10 mouse cellular contexts compared by ENCODE assay signal in the genomic region with DNA sequence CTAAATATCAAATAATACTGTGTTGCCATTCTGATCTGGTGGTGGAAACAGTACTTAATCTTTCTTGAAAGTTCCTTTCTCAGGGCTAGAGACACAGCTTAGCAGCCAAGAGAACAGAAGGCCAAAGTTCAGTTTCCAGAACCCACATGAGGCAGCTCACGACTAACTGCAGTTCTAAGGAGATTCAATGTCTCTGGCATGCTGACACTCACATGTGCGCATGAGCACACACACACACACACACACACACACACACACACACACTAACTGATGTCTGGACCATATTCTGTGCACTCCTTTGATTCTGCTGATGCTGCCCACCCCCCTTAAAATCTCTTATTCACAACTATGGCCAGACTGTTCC. TPM values are rescaled to one million over a fixed set of nuclear protein-coding genes. Genes with fewer than 3 reads are reported as not detected.
DNase-seq lines count a peak whose midpoint lies in the region; ATAC-seq and TF ChIP-seq lines count a peak whose summit lies in the region.
"Had no signal": no experiment of that assay in that cellular context is flagged by ENCODE, and none has a peak within 500 bp of the region (broad histone marks: within the 10 kb centered on the region; RNA-seq: fewer than 3 reads in every experiment).

No protein-coding gene starts in this region.

- TF ChIP-seq POLR2A in heart, adult 2 months (IDR thresholded peaks at IDR 0.05; ENCODE audit: insufficient read depth, low read depth, low read length) = no peak
- TF ChIP-seq POLR2A in spleen, adult 2 months (IDR thresholded peaks at IDR 0.05; ENCODE audit: low read depth, low read length) = no peak
- TF ChIP-seq POLR2A in thymus, adult 2 months (IDR thresholded peaks at IDR 0.05; ENCODE audit: control insufficient read depth, extremely low read depth, insufficient read depth, low read length, poor library complexity) = no peak

- no peaks in the 10 kb centered on the region for H3K9me3 ChIP-seq in heart, embryonic 12.5 days (replicated peaks)
- H3K9me3 ChIP-seq in kidney, postnatal 0 days (replicated peaks; ENCODE audit: low read length) = no peaks in the 10 kb centered on the region
- H3K9me3 ChIP-seq: embryonic facial prominence, embryonic 13.5 days had no signal

- H3K4me1 ChIP-seq in heart, embryonic 12.5 days (replicated peaks) = peaks cover 27% of the 10 kb centered on the region
- peaks cover 9% of the 10 kb centered on the region for H3K4me1 ChIP-seq in heart, adult 2 months (ENCODE audit: control insufficient read depth, insufficient read depth, low read length)
- H3K4me1 ChIP-seq in spleen, adult 2 months (ENCODE audit: control insufficient read depth, insufficient read depth, insufficient read length) = no peaks in the 10 kb centered on the region
- no peaks in the 10 kb centered on the region; the same call in 1 of the 2 replicates for H3K4me1 ChIP-seq in kidney, postnatal 0 days (replicated peaks; ENCODE audit: insufficient read depth, low read length)
- no peaks in the 10 kb centered on the region for H3K4me1 ChIP-seq in thymus, adult 2 months (replicated peaks; ENCODE audit: control insufficient read depth, insufficient read depth, low read length)

- H3K4me3 ChIP-seq in heart, embryonic 12.5 days = no peak overlapping the region
- no peak overlapping the region for H3K4me3 ChIP-seq in heart, adult 2 months
- peak overlapping the region; percentile 5; the same call in 1 of the 2 replicates for H3K4me3 ChIP-seq in spleen, adult 2 months (ENCODE audit: extremely low read depth, insufficient read depth, insufficient read length)
- H3K4me3 ChIP-seq in kidney, postnatal 0 days (replicated peaks; ENCODE audit: low read depth, low read length) = no peak overlapping the region
- no peak overlapping the region for H3K4me3 ChIP-seq in thymus, adult 2 months (ENCODE audit: control insufficient read depth, insufficient read depth, low read length)
- H3K4me3 ChIP-seq: embryonic facial prominence, embryonic 13.5 days had no signal

- intact Hi-C loops in heart, adult 2 months (cut with DNase I) = no loop called here

- no peaks in the 10 kb centered on the region for H3K36me3 ChIP-seq in heart, embryonic 12.5 days
- H3K36me3 ChIP-seq in heart, adult 2 months (ENCODE audit: control insufficient read depth, insufficient read depth, low read length) = no peaks in the 10 kb centered on the region
- no peaks in the 10 kb centered on the region for H3K36me3 ChIP-seq in spleen, adult 2 months (ENCODE audit: control insufficient read depth, insufficient read depth, low read length)
- H3K36me3 ChIP-seq in kidney, postnatal 0 days (ENCODE audit: insufficient read depth, low read length) = no peaks in the 10 kb centered on the region
- H3K36me3 ChIP-seq in thymus, adult 2 months (ENCODE audit: control insufficient read depth, insufficient read depth, low read length) = no peaks in the 10 kb centered on the region
- H3K36me3 ChIP-seq: embryonic facial prominence, embryonic 13.5 days had no signal

- WGBS in heart, embryonic 12.5 days = 74% methylated on average over 2 of the region's 2 CpGs
- WGBS in heart, adult 2 months = 35% methylated on average over 2 of the region's 2 CpGs
- 64% methylated on average over 2 of the region's 2 CpGs for WGBS in spleen, adult 2 months
- 63% methylated on average over 2 of the region's 2 CpGs for WGBS in kidney, postnatal 0 days
- 81% methylated on average over 2 of the region's 2 CpGs for WGBS in thymus, adult 2 months

- no peaks in the 10 kb centered on the region for H3K27me3 ChIP-seq in heart, embryonic 12.5 days (replicated peaks)
- H3K27me3 ChIP-seq in heart, adult 2 months (ENCODE audit: control insufficient read depth, insufficient read depth, low read length) = no peaks in the 10 kb centered on the region
- H3K27me3 ChIP-seq in spleen, adult 2 months (ENCODE audit: control insufficient read depth, insufficient read depth, low read length) = no peaks in the 10 kb centered on the region
- no peaks in the 10 kb centered on the region for H3K27me3 ChIP-seq in kidney, postnatal 0 days (ENCODE audit: insufficient read depth, low read length)
- H3K27me3 ChIP-seq in thymus, adult 2 months (ENCODE audit: control insufficient read depth, insufficient read depth, low read length) = no peaks in the 10 kb centered on the region
- H3K27me3 ChIP-seq: embryonic facial prominence, embryonic 13.5 days had no signal

- H3K79me2 ChIP-seq in heart, adult 2 months (replicated peaks; ENCODE audit: control insufficient read depth, insufficient read depth, low read length) = no peaks in the 10 kb centered on the region

- H3K27ac ChIP-seq in heart, embryonic 12.5 days (ENCODE audit: poor library complexity, severe bottlenecking) = peak overlapping the region; percentile 71
- no peak overlapping the region for H3K27ac ChIP-seq in heart, adult 2 months
- H3K27ac ChIP-seq in spleen, adult 2 months (ENCODE audit: insufficient read depth, low read length) = peak overlapping the region; percentile 38; the same call in 1 of the 2 replicates
- peak overlapping the region; percentile 48; the same call in 1 of the 2 replicates for H3K27ac ChIP-seq in kidney, postnatal 0 days
- no peak overlapping the region for H3K27ac ChIP-seq in thymus, adult 2 months (ENCODE audit: control insufficient read depth, insufficient read depth, low read length)

- ATAC-seq in heart, embryonic 12.5 days (ENCODE audit: insufficient number of reproducible peaks, low FRiP score) = no peak
- ATAC-seq in kidney, postnatal 0 days (replicated peaks; ENCODE audit: low FRiP score, low read depth) = no peak
- ATAC-seq in inflammation-experienced regulatory T-cells, adult 6 months = no peak

- no peak for TF ChIP-seq EP300 in heart, adult 2 months (IDR thresholded peaks at IDR 0.05; ENCODE audit: insufficient read depth, low read depth, low read length)

- no peak for DNase-seq in heart, adult 2 months
- DNase-seq in spleen, adult 2 months (ENCODE audit: low read depth in 1 of 2, low spot score in 2 of 2) = no peak
- DNase-seq in spleen, postnatal 36 days (ENCODE audit: low spot score in 2 of 2) = no peak
- DNase-seq in kidney, postnatal 0 days (ENCODE audit: low spot score) = peak; percentile 59
- peak; percentile 12 for DNase-seq in yolk sac, embryonic 10.5 days (ENCODE audit: low spot score)
- DNase-seq in thymus, adult 2 months = no peak

- TF ChIP-seq CTCF in heart, adult 2 months (IDR thresholded peaks at IDR 0.05) = no peak
- TF ChIP-seq CTCF in spleen, adult 2 months (IDR thresholded peaks at IDR 0.05; ENCODE audit: extremely low read depth, insufficient read depth, insufficient read length, insufficient replicate concordance) = no peak
- no peak for TF ChIP-seq CTCF in kidney, postnatal 0 days (IDR thresholded peaks at IDR 0.05; ENCODE audit: low read depth)
- no peak for TF ChIP-seq CTCF in thymus, adult 2 months (IDR thresholded peaks at IDR 0.05; ENCODE audit: borderline replicate concordance, control insufficient read depth, extremely low read depth, insufficient read depth, low read length, poor library complexity)

- H3K4me2 ChIP-seq in heart, embryonic 12.5 days = peak overlapping the region; percentile 40
- H3K4me2 ChIP-seq in kidney, postnatal 0 days (ENCODE audit: low read length) = peak overlapping the region; percentile 6; the same call in 1 of the 2 replicates
- H3K4me2 ChIP-seq: embryonic facial prominence, embryonic 13.5 days; lung, embryonic 14.5 days had no signal

- no peak overlapping the region for H3K9ac ChIP-seq in heart, embryonic 12.5 days
- no peak overlapping the region for H3K9ac ChIP-seq in heart, adult 2 months (ENCODE audit: low read depth, low read length)
- H3K9ac ChIP-seq in kidney, postnatal 0 days (ENCODE audit: low read depth, low read length) = no peak overlapping the region
- H3K9ac ChIP-seq: embryonic facial prominence, embryonic 13.5 days; lung, embryonic 14.5 days had no signal

RNA-seq across cellular contexts. Expression of gene Usp24, which starts 34.9 kb away (rescaled TPM):
- 10.4 and 10.6 TPM in 2 replicates for polyA plus RNA-seq in heart, embryonic 12.5 days (2016; fragmentation: Nextera tagmentation; extraction: Ambion mirVana)
- 10 to 100 TPM; 44.5 to 51.1 TPM for total RNA-seq in heart, adult 2 months (2021)
- polyA plus RNA-seq in heart, adult 2 months (2012; rRNA removed) = 11.6 and 19.0 TPM in 2 replicates
- 12.1 and 12.8 TPM in 2 replicates for polyA plus RNA-seq in spleen, adult 2 months (2012; rRNA removed)
- 10.4 and 12.2 TPM in 2 replicates for polyA plus RNA-seq in kidney, postnatal 0 days (2015; fragmentation: Nextera tagmentation; extraction: Ambion mirVana)
- 22.6 and 26.5 TPM in 2 replicates for polyA plus RNA-seq in thymus, adult 2 months (2012; rRNA removed)
- 10 to 100 TPM in 2 of 3 experiments, 1 to 10 TPM in 1; 5.2 to 11.9 (median 10.6) TPM for polyA plus RNA-seq in inflammation-experienced regulatory T-cells, adult 6 months (2017; shearing (Covaris generic))

Comparison
In these comparisons a context has a peak if more than half of its experiments do, and no peak if none do; other contexts are left out.
1. H3K27ac ChIP-seq: peak in heart, embryonic 12.5 days (single experiment), spleen, adult 2 months (single experiment) and kidney, postnatal 0 days (single experiment); none in heart, adult 2 months (single experiment) and thymus, adult 2 months (single experiment).
2. DNase-seq: peak in kidney, postnatal 0 days (single experiment) and yolk sac, embryonic 10.5 days (single experiment); none in heart, adult 2 months (0 of 2), spleen, adult 2 months (0 of 2), spleen, postnatal 36 days (0 of 2) and thymus, adult 2 months (single experiment).